Mouse (Mus musculus) Muller cell, postnatal 12 days (primary cell): ENCODE results near the gene Prdm2.

Source experiments
- DNase-seq: peaks from one replicate; pipeline ENCODE4 v3.0.0-alpha.2; 2015; ENCODE audit errors: inconsistent ontology term

Prdm2 gene

DNA sequence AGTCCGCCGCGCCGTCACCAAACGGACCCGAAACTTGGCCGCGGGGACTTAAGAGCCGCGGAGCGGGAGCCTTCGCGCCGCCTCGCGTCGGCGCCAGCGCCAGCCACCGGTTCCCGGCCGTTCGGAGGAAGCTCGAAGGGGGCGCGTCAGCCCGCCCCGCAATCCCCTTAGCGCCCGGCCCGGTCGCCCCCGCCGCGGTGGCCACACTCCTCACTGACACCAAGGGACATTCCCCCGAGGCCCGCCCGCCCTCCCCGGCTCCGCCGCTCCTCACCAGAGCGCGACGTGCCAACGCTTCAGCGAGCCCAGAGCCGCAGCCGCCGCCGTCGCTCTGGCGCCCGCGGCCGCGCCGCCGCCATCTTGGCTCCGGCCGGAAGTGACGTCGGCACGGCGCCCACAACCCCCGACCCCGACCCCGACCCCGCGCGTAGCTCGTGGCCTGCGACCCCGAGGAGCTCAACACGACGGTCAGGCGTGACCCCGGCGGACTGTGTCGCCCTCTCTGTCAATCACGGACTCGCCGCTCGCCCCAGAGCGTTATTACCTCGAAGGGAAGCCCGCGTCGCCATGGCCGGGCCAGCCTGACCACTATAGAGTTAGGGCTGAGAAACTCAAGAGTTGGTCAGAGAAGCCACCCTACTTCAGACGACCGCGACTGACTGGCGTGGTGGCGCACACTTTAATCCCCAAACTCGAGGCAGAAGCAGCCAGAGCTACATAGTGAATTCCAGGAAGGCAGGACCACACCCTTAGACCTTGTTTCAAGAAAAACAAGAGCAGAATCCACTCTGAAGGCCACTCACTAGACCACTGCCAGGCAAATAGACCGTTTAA lies at the start of gene Prdm2:
Gene Prdm2, minus strand, starts transcription at position 655 of the 834 bp plus-strand sequence.
- peak; percentile 73 for DNase-seq

DNA sequence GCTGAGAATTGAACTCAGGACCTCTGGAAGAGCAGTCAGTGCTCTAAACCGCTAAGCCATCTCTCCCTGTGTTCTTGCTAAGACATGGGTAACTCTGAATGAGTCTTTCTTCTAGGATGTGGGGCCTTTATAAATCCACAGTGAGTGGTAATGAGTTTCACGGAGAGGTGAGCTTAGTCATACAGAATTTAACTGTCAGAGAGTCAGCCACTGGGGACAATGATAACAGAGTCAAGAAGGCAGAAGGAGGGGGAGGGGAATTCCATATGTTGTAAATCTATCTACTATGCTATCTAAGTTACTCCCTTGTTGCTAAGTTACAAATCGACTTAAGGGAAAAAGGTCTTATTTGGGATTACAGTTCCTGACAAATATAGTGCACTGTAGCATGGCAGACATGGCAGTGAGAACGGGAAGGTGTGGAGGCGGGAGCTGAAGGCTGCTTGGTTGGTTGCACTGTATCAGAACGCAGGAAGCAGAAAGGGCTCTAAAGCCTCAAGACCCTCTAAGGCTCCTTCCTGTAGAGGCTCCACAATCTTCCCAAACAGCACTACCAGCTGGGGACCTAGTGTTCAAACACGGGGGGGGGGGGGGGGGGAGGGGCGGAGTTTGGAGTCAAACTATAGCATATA lies 47.0 kb upstream of the Prdm2 start:
- no peak for DNase-seq

DNA sequence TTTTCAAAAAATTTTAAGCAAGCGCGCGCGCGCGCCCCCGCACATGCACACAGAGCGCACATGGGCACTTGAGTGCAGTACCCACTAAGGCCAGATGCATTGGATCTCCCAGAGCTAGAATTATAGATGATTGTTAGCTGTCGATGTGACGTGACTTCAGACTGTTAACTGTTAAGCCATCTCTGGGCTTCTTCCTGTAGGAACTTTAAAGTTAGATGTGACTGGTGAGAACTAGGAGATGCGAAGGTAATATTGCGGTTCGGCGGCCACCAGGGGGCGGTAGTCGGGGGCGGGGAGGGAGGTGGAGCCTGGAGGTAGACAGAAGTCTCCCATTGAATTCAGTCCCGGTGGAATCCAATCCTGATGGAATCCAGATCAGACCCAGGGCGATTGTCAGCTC lies 45.7 kb upstream of the Prdm2 start:
- peak; percentile 67 for DNase-seq

- no peak for DNase-seq
Measured at GRCm38 (mm10) chr4:143257971-143258370, 45.2 kb upstream of the Prdm2 start.

DNA sequence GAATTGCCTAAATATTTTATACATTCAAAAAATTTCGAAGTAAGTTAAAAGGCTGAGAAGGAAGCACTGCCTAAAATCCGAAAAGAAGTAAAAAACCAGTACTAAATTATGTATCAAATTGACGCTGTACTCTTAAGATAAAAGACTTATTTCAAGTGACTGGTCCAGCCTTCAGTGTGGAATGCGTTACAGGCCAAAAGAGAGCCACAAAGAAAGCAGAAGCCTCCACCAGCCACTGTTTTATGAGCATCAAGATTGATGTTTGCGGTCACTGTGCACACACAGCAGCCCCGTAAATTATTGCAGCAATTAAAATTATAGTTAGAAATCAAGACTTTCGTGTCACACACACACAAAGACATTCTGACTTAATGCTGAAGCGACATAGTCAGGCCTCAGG lies 42.7 kb upstream of the Prdm2 start:
- no peak for DNase-seq

- DNase-seq: no peak
Measured at GRCm38 (mm10) chr4:143253356-143253755, 40.6 kb upstream of the Prdm2 start.

DNA sequence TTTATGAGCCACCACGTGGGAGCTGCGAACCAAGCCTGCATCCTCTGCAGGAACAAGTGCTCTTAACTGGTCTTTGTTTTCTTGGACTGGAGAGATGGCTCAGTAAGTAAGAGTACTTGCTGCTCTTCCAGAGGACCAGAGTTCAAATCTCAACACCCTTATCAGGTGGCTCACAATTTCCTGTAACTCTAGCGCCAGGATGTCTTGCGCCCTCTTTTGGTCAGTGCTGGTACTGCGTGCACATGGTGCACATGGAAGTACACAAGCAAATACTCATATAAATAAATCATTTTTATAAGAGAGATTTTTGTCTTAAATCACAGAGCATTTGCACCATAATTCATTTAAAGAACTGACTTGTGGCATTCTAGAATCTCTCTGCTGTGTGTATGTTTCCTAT lies 35.3 kb upstream of the Prdm2 start:
- no peak for DNase-seq

DNA sequence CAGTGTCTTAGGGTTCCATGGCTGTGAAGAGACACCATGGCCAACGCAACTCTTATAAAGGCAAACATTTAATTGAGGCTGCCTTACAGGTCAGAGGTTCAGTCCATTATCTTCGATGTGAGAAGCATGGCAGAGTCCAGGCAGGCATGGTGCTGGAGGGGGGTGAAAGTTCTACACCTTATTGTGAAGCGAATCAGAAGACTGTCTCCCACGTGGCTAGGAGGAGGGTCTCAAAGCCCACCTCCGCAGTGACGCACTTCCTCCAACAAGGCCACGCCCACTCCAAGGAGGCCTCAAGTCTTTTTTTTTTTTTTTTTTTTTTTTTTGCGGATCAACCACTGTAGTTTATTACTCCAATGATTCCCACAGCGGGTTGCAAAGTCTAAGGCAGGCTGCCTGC lies 28.5 kb upstream of the Prdm2 start:
- DNase-seq: no peak

DNA sequence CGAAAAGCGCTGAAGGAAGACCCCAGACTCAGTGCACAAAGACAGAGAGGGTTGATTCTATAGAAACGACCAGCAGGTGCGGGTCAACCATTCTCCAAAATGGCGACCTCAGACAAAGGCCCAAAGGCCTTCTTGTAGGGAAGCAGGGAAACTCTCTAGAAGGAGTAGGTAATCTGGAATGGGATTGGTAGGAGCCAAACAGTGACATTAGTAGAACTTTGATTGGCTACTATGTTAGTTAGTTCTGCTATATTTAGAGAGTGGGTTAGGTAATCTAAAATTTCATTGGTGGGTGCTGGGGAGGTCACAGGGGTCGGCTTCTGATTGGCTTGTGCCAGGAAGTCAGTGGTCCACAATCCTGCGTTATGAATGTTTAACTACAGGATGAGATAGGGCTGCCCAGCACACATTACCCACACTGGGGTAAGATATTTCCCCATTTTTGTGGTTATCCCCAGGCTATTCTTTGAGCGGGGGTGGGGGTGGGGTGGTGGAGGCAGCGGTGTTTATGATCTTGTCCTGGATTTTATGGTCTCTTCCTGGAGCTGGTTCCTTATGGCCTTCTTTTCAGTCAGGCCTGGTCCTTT lies 26.9 kb upstream of the Prdm2 start:
- no peak for DNase-seq

DNA sequence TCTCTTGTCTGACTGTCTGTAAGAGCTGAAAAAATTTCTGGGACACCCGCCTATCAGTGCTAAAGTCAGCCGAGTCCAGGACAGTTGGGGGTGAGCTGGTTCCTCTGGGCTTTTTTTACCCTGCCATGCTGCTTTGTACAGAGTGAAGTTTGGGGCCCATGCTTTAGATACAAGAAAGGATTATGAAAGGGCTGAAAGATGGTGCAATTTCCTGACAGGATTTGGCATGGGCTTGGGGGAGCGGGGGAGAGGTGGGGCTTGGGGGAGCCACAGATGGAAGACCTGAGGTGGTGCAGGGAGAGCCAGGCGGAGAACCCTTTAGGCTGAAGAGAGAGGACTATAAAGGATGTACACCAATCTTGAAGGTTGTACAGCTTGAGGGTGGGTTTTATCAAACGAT lies 26.3 kb upstream of the Prdm2 start:
- DNase-seq: no peak

DNA sequence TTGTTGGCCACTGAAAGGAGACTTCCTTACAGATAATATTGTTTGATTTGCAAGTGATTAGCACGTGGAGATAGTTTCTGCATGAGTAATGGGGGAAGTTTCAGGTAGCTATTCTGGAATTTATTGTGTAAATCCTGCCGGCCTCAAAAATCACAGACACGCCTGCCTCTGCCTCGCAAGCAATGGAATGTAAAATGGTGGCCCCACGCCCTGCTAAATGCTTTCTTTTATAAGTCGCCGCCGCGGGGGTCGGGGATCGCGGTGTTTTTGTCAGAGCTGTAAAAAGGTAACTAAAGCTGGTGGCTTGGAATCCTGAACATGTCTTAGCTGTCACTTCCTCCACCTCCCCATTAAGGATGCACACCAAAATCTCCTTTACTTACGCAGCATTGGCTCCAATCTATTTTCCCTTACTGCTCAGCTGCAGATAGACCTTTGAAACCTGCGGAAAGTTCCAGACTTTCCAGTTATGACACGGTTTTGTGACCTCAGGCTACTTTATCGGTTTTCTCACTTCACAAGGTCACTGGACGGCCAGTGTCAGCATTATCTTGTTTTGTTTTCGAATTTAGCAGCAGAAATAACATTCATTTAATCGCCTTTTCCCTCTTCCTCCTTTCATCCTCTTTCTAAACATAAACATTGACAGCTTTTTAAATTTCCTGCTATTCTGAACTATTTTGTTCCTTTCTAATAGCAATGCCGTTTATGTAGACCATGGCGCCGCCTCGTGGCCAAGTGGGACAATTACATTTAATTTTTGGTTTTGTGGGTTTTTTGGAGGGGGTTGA lies 25.6 kb upstream of the Prdm2 start:
- peak; percentile 27 for DNase-seq

DNA sequence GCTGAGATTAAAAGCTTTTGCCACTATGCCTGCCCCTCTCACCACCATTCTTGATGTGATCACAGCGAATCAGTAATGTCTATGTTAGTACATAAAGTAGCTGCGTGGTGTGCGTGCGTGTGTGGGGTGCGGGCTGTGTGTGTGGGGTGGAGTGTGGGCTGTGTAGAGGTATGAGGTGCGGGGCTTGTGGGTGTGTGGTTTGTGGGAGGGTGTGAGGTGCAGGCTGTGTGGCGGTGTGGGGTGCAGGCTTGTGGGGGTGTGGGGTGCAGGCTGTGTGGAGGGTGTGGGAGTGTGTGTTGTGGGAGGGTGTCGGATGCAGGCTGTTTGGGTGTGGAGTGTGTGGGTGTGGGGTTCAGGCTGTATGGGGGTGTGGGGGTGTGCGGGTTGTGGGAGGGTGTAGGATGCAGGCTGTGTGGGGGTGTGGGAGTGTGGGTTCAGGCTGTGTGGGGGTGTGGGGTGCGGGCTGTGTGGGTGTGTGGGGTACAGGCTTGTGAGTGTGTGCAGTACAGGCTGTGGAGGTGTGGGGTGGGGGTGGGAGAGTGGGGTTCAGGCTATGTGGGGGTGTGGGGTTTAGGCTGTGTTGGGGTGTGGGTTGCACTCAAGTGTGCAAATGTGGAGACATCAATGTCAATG lies 19.1 kb upstream of the Prdm2 start:
- DNase-seq: no peak

- no peak for DNase-seq
Measured at GRCm38 (mm10) chr4:143231110-143231509, 18.3 kb upstream of the Prdm2 start.

DNA sequence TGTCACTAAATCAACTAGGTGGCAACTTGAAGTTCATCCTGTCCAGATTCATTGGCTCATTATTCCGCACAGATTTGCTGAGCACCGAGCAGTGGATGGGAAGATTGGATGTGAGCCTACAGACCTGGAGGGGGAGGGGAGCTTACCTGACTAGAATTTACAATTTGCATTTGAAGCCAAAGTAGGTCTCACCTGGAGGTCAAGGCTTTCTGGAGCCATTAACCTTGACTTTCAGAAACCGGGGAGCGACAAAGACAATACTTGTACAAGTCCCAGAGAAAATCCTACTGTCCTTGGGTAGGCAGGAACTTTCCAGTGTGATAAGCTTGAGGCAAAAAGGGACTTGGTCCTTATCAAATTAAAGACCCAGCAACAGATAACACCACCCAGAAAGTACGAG lies 15.2 kb upstream of the Prdm2 start:
- DNase-seq: no peak

GRCm38 (mm10) chr4:143225886-143226285 lies 13.1 kb upstream of the Prdm2 start:
- DNase-seq: no peak

- no peak for DNase-seq
Measured at GRCm38 (mm10) chr4:143219316-143219751, 6.5 kb upstream of the Prdm2 start.

- DNase-seq: no peak
Measured at GRCm38 (mm10) chr4:143218858-143219257, 6.1 kb upstream of the Prdm2 start.

- DNase-seq: no peak
Measured at GRCm38 (mm10) chr4:143217189-143217588, 4.4 kb upstream of the Prdm2 start.

GRCm38 (mm10) chr4:143214221-143214797 lies 1.5 kb upstream of the Prdm2 start:
- DNase-seq: no peak

- DNase-seq: no peak
Measured at GRCm38 (mm10) chr4:143213571-143213970, 776 bp upstream of the Prdm2 start.

DNA sequence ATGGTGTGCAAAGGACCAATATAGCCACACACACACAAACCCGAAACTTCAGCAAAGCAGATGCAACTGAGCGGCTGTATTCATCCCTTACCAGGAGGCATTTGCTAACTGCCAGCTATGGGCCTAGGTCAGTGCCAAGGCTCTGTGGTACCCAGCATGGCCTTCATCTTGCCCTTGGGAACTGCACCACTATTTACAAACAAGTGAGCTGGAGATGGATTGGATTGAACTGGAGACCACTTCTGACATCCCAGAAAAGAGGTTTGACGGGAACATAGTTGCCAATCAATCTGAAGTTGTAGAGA lies 332 bp upstream of the Prdm2 start:
- no peak for DNase-seq
